Mouse (Mus musculus) hindbrain, postnatal 0 days (tissue): ENCODE measurements around the gene Gm9945. TPM values are rescaled to one million over a fixed set of nuclear protein-coding genes. Genes with fewer than 3 reads are reported as not detected.
A peak's percentile ranks its signal among the peaks of the same experiment; 100 is the strongest.

Experiments
- ATAC-seq: fragments of 200-750 bp; cut with Nextera tagmentation; 2 replicates; pipeline ENCODE4 v1.8.0; 2017; ENCODE audit warnings: mild to moderate bottlenecking, moderate TSS enrichment, moderate library complexity
- DNase-seq: peaks from one replicate; pipeline ENCODE4 v3.0.0-alpha.2; 2015; ENCODE audit warnings: low spot score
- H3K27ac ChIP-seq: fragments of 300-500 bp; sonication (generic); 2 replicates; pipeline ENCODE4 v1.5.1; 2014; ENCODE audit warnings: mild to moderate bottlenecking
- H3K27me3 ChIP-seq: fragments of 300-500 bp; sonication (generic); 2 replicates; pipeline ENCODE4 v1.6.1; 2014; ENCODE audit warnings: low read length, mixed read lengths; ENCODE audit not compliant: insufficient read depth
- H3K36me3 ChIP-seq: fragments of 300-500 bp; sonication (generic); 2 replicates; pipeline ENCODE4 v1.6.1; 2014; ENCODE audit warnings: low read length, mixed read lengths; ENCODE audit not compliant: insufficient read depth
- H3K4me1 ChIP-seq: fragments of 300-500 bp; sonication (generic); 2 replicates; pipeline ENCODE4 v1.6.1; 2014; ENCODE audit warnings: antibody characterized with exemption, low read length, mixed read lengths; ENCODE audit not compliant: insufficient read depth
- H3K4me2 ChIP-seq: fragments of 300-500 bp; sonication (generic); 2 replicates; pipeline ENCODE4 v1.6.1; 2014; ENCODE audit warnings: low read depth, mild to moderate bottlenecking, low read length, moderate library complexity, mixed read lengths
- H3K4me3 ChIP-seq: fragments of 300-500 bp; sonication (generic); 2 replicates; pipeline ENCODE4 v1.5.1; 2014; ENCODE audit warnings: low read length
- H3K9ac ChIP-seq: fragments of 300-500 bp; sonication (generic); replicated peaks from 2 replicates; pipeline ENCODE4 v1.6.1; 2014; ENCODE audit warnings: mild to moderate bottlenecking, low read length, moderate library complexity, mixed read lengths
- H3K9me3 ChIP-seq: fragments of 300-500 bp; sonication (generic); 2 replicates; pipeline ENCODE4 v1.6.1; 2016; ENCODE audit warnings: low read length, mixed read lengths
- CTCF ChIP-seq: IDR thresholded peaks from 2 replicates; pipeline ENCODE4 v1.5.1; 2016; ENCODE audit warnings: antibody characterized with exemption, control low read depth, low read depth
- WGBS: fragments of 180-500 bp; shearing (Covaris S2); extraction: QIAGEN DNeasy Blood & Tissue Kit; methylation state at CpG from one replicate; pipeline ENCODE4 v1.1.7; 2014; 5-methylcytosine and 5-hydroxymethylcytosine counted together
- polyA plus RNA-seq: library from polyadenylated mRNA; unstranded; fragments of >200 nt; fragmentation: Nextera tagmentation; extraction: Ambion mirVana; gene quantifications from 2 replicates; pipeline ENCODE4 v1.2.1, GENCODE M21; 2015
- total RNA-seq: library from RNA; depleted of rRNA; stranded (reverse); fragments of >200 nt; gene quantifications from 2 replicates; pipeline ENCODE4 v1.2.3, GENCODE M21; 2014

Gene Gm9945
- total and polyA plus RNA-seq, 2 experiments from 2014 or later = 0.53 TPM; not detected in 1

DNA sequence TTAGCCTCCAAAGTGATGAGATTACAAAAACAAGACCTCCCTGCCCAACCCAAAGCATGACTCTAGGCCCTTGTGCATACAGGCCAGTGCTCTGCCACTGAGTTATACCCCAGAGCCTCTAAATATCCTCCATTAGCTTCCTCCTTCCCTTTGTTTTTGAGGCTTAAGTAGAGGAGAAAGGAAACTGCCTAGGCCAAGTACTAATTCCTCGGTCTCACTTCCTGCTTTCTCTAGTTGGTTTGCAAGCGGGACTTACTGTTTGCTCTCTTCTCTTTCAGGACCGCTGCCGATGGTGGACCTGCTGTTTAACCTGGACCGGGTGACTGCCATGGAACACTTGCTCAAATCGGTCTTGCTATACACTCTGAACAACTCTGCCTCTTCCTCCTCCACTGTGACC is 43.6 kb upstream of the Gm9945 start:
- no peaks in the 10 kb centered on the region for H3K36me3 ChIP-seq
- DNase-seq = no peak
- no peak overlapping the region for H3K9ac ChIP-seq
- WGBS = 91% methylated on average over 6 of the region's 6 CpGs
- no peak overlapping the region for H3K4me2 ChIP-seq
- H3K27ac ChIP-seq = no peak overlapping the region
- no peaks in the 10 kb centered on the region for H3K9me3 ChIP-seq
- no peak for ATAC-seq
- H3K4me1 ChIP-seq = 0 out of 2 replicates have a peak, but pooled peaks cover 3% of the 10 kb centered on the region
- H3K4me3 ChIP-seq = no peak overlapping the region
- H3K27me3 ChIP-seq = no peaks in the 10 kb centered on the region
- no peak for TF ChIP-seq CTCF

DNA sequence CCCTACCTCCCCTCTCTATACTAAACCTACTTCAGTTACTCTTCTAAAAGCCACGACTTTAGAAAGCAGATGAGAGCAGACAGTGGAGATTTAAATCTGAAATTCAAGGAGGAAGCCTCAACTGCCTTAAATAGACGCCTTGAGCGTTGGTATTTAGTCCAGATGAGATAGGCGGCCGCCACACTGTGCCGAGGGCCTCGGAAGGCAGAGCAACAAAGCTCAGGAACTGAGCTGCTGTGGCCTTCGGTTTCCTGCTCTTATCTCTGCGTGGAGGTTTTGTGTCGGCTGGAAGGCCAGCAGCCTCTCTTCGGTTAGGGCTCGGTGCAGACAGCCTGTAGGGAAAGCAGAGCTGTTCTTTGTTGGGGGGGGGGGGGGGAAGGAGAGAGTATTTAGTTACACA is 38.0 kb upstream of the Gm9945 start:
- Histone ChIP-seq H3K4me2 (no peak overlapping the region), H3K36me3 (no peaks in the 10 kb centered on the region), H3K4me3 (no peak overlapping the region), H3K27me3 (no peaks in the 10 kb centered on the region), H3K9me3 (no peaks in the 10 kb centered on the region), H3K27ac (no peak overlapping the region), H3K9ac (no peak overlapping the region), H3K4me1 (no peaks in the 10 kb centered on the region)
- ATAC-seq = no peak
- 61% methylated on average over 12 of the region's 12 CpGs for WGBS
- no peak for TF ChIP-seq CTCF
- DNase-seq = no peak

DNA sequence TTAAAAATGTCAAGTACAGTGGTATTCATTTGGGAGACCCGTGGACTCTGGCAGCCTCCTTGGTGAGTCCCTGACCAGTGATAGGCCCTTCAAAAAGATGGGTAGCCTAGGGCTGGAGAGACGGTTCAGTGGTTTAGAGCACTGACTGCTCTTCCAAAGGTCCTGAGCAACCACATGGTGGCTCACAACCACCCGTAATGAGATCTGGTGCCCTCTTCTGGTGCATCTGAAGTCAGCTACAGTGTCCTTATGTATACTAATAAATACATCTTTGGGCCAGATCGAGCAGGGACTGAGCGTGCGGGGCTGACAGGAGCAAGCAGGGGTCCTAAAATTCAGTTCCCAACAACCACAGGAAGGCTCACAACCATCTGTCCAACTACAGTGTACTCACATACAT is 36.1 kb upstream of the Gm9945 start:
- H3K27ac ChIP-seq = no peak overlapping the region
- H3K4me1 ChIP-seq = no peaks in the 10 kb centered on the region
- DNase-seq (no peak), ATAC-seq (0 out of 2 replicates have a peak, but pooled peaks have one; percentile 53)
- no peaks in the 10 kb centered on the region for H3K9me3 ChIP-seq
- 29% methylated on average over 6 of the region's 6 CpGs for WGBS
- H3K27me3 ChIP-seq = no peaks in the 10 kb centered on the region
- no peak overlapping the region for H3K4me3 ChIP-seq
- no peak overlapping the region for H3K4me2 ChIP-seq
- H3K36me3 ChIP-seq = no peaks in the 10 kb centered on the region
- no peak overlapping the region for H3K9ac ChIP-seq
- TF ChIP-seq CTCF = peak; percentile 71

DNA sequence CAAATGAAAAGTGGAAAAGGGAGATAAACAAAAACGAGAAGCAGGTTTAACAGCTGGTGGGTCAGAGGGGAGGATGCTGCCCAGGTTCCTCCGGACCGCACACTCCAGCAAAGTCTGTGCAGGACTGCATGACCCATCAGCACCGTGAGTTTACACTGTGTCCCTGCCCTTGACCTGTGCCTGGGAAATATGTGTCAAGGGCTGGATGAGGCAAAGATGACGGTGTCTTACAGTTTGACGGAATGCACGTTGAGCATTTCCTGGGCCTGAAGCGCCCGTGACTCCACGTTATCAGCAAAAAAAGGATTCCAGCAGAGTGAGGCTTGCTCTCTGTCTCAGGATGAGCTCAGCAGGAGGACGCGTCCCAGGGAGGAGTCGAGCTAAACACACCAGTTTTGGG is 34.4 kb upstream of the Gm9945 start:
- H3K9me3 ChIP-seq = no peaks in the 10 kb centered on the region
- H3K27me3 ChIP-seq = no peaks in the 10 kb centered on the region
- no peak overlapping the region for H3K4me3 ChIP-seq
- H3K27ac ChIP-seq = no peak overlapping the region
- ATAC-seq = no peak
- WGBS = 63% methylated on average over 13 of the region's 13 CpGs
- H3K4me1 ChIP-seq = no peaks in the 10 kb centered on the region
- TF ChIP-seq CTCF = no peak
- H3K4me2 ChIP-seq = no peak overlapping the region
- H3K36me3 ChIP-seq = no peaks in the 10 kb centered on the region
- DNase-seq = no peak
- H3K9ac ChIP-seq = no peak overlapping the region

DNA sequence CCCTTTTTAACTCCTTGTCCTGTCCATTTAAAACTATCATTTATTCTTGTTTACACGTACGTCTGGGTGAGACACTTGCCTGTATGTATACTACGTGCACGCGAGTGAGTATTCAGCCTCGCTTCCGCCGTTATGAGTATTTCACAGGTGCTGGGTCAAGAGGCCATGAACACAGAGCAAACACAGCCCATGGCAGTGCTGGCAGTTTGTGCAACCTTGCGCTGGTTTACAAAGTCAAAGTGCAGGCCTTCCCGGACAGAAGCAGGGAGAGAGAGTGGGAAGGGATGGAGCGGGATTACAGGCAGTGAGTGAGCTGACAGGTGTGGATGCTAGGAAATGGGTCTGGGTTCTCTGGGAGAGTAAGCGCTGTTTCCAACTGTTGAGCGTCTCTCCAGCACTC is 33.8 kb upstream of the Gm9945 start:
- Histone ChIP-seq H3K9ac (no peak overlapping the region), H3K4me3 (no peak overlapping the region), H3K4me1 (no peaks in the 10 kb centered on the region), H3K27ac (no peak overlapping the region), H3K36me3 (no peaks in the 10 kb centered on the region), H3K4me2 (no peak overlapping the region), H3K27me3 (no peaks in the 10 kb centered on the region), H3K9me3 (no peaks in the 10 kb centered on the region)
- DNase-seq = no peak
- 88% methylated on average over 13 of the region's 13 CpGs for WGBS
- TF ChIP-seq CTCF = no peak
- ATAC-seq = no peak

DNA sequence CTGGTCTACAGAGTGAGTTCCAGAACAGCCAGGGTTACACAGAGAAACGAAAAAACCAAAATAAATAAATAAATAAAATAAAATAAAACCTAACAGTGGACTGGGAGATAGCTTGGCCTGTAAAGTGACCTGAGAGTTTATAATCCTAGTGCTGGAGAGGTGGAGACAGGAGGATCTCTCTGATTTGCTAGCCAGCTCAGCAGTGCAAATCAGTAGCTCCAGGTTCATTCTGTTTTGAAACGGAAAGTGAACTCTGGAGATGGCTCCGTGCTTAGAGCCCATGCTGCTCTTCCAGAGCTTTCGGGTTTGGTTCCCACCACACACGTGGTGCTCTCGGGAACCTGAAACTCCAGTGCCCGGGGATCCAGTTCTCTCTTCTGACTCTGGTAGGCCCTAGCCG is 32.0 kb upstream of the Gm9945 start:
- no peak for ATAC-seq
- WGBS = 81% methylated on average over 8 of the region's 8 CpGs

DNA sequence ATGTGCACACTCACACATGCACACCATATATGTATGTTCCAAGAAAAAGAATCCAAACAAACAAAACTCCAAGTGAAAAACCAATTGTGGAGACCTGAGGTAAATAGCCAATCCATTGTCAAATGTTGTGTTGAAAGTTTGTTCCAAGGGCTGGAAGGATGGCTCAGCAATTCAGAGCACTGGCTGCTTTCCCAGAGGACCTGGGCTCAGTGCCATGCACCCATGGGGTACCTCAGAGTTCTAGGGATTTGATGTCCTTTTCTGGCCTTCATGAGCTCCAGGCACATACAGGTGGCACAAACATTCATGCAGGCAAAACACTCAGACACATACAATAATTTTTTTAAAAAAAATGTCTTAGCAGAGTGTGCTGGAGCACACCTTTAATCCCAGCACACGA is 31.4 kb upstream of the Gm9945 start:
- Histone ChIP-seq H3K9ac (no peak overlapping the region), H3K9me3 (no peaks in the 10 kb centered on the region), H3K27me3 (no peaks in the 10 kb centered on the region), H3K4me1 (no peaks in the 10 kb centered on the region), H3K36me3 (no peaks in the 10 kb centered on the region), H3K27ac (no peak overlapping the region; the same call in 1 of the 2 replicates), H3K4me3 (no peak overlapping the region), H3K4me2 (no peak overlapping the region)
- DNase-seq (peak; percentile 36), ATAC-seq (no peak)
- TF ChIP-seq CTCF = no peak
- WGBS = 70% methylated on average over 1 of the region's 1 CpGs

More for the DNA sequence above, 32.0 kb upstream of the Gm9945 start:
- no peak for TF ChIP-seq CTCF
- Histone ChIP-seq H3K4me3 (no peak overlapping the region), H3K9ac (no peak overlapping the region), H3K27ac (no peak overlapping the region), H3K36me3 (no peaks in the 10 kb centered on the region), H3K4me1 (no peaks in the 10 kb centered on the region), H3K27me3 (no peaks in the 10 kb centered on the region), H3K4me2 (no peak overlapping the region), H3K9me3 (no peaks in the 10 kb centered on the region)
- DNase-seq = no peak
